Mouse (Mus musculus) testis, adult 2 months (tissue): Measurements from ENCODE around the gene Uba7. TPM values are rescaled to one million over a fixed set of nuclear protein-coding genes. Genes with fewer than 3 reads are reported as not detected.

Source experiments
- H3K27ac ChIP-seq: fragments of 200-500 bp; 2 replicates; pipeline ENCODE4 v1.5.1; 2012; ENCODE audit warnings: low read depth, low read length; ENCODE audit not compliant: control insufficient read depth, insufficient read depth
- H3K27me3 ChIP-seq: fragments of 200-500 bp; 2 replicates; pipeline ENCODE4 v1.6.1; 2012; ENCODE audit warnings: mild to moderate bottlenecking, low read length, moderate library complexity; ENCODE audit not compliant: control insufficient read depth, insufficient read depth
- H3K36me3 ChIP-seq: fragments of 200-500 bp; 2 replicates; pipeline ENCODE4 v1.6.1; 2012; ENCODE audit warnings: mild to moderate bottlenecking, low read length; ENCODE audit not compliant: control insufficient read depth, insufficient read depth
- H3K4me1 ChIP-seq: fragments of 200-500 bp; 2 replicates; pipeline ENCODE4 v1.6.1; 2012; ENCODE audit warnings: low read length; ENCODE audit not compliant: control insufficient read depth, insufficient read depth
- H3K4me3 ChIP-seq: fragments of 200-500 bp; 2 replicates; pipeline ENCODE4 v1.5.1; 2012; ENCODE audit warnings: low read depth, mild to moderate bottlenecking, low read length, moderate library complexity, mixed read lengths; ENCODE audit not compliant: control insufficient read depth
- CTCF ChIP-seq: fragments of 200-500 bp; IDR thresholded peaks from 2 replicates; pipeline ENCODE4 v1.5.1; 2012; ENCODE audit warnings: low read depth, mild to moderate bottlenecking, inconsistent platforms, low read length, moderate library complexity; ENCODE audit not compliant: control insufficient read depth, insufficient read depth, insufficient replicate concordance
- POLR2A ChIP-seq: fragments of 200-500 bp; IDR thresholded peaks from 2 replicates; pipeline ENCODE4 v1.6.1; 2012; ENCODE audit warnings: low read depth, mild to moderate bottlenecking, inconsistent platforms, low read length, moderate library complexity; ENCODE audit not compliant: control insufficient read depth
- polyA plus RNA-seq: library from polyadenylated mRNA; depleted of rRNA; stranded (reverse); fragments of >200 nt; gene quantifications from 2 replicates; pipeline ENCODE4 v1.2.3, GENCODE M21; 2012

Gene Uba7
- polyA plus RNA-seq, 1 experiment, result 2.0 TPM

- TF ChIP-seq CTCF (no peak), POLR2A (no peak)
- Histone ChIP-seq H3K27ac (no peak overlapping the region), H3K36me3 (no peaks in the 10 kb centered on the region)
These were observed 39.5 kb upstream of the Uba7 start for GRCm38 (mm10) chr9:107935790-107936214.

DNA sequence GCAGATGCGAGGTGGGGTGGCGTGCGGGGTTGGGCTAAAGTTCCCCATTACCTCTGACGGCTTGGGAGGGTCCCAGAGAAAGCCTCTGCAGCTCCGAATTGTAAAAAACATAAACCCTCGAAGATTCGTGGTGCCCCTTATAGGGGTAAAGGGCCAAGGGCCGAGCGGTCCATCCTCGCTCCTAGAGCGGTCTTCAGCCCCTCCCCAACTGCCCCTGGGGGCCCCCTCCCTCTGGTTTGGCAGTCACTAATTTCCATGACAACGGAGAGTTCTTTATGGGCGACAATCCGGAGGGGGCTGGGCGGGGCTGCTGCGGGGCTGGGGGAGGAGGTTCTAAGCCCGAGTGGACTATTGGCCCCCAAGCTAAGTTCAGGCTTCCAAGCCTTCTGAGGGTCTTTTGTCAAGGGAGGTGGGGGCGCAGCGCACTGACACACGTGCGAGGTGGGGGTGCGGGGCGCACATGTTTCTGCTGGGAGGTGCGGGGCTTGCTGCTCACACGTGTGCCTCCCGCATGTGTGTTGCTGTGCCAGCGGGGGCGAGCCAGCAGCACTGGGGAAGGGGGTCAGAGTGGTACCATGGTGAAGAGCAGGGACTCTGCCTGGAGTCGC is 39.0 kb upstream of the Uba7 start:
- Histone ChIP-seq H3K36me3 (no peaks in the 10 kb centered on the region), H3K27me3 (no peaks in the 10 kb centered on the region), H3K4me3 (peak overlapping the region; percentile 86), H3K27ac (no peak overlapping the region), H3K4me1 (peaks cover 13% of the 10 kb centered on the region)
- no peak for TF ChIP-seq CTCF

More at GRCm38 (mm10) chr9:107935790-107936214, 39.5 kb upstream of the Uba7 start:
- H3K4me1 ChIP-seq, result peaks cover 13% of the 10 kb centered on the region
- peak overlapping the region; percentile 86 for H3K4me3 ChIP-seq
- H3K27me3 ChIP-seq, result no peaks in the 10 kb centered on the region

DNA sequence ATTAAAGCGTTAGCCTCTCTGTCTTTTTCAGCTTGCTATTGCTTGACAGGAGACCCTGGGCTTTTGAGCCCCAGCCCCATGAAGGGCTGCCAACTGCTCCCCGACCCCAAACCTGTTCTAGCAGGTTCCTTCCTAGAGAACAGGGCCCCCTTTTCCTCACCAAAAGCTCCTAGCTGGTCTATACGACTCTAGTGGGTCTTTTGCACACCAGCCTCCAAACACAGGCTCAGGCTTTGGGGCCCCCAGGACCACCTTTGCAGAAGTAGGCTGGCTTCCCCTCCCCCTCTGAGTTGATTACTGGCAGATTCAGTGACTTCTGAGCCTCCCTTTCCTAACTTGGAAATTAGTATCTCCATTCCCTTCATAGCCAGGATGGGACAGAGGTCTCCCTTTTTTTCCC is 38.5 kb upstream of the Uba7 start:
- Histone ChIP-seq H3K36me3 (no peaks in the 10 kb centered on the region), H3K27me3 (no peaks in the 10 kb centered on the region), H3K4me1 (peaks cover 13% of the 10 kb centered on the region), H3K27ac (no peak overlapping the region), H3K4me3 (no peak overlapping the region)
- TF ChIP-seq CTCF, result no peak
- no peak for TF ChIP-seq POLR2A

GRCm38 (mm10) chr9:107947241-107948194 is 27.8 kb upstream of the Uba7 start:
- Histone ChIP-seq H3K27ac (no peak overlapping the region), H3K4me1 (peaks cover 6% of the 10 kb centered on the region), H3K27me3 (no peaks in the 10 kb centered on the region), H3K36me3 (no peaks in the 10 kb centered on the region), H3K4me3 (no peak overlapping the region)
- no peak for TF ChIP-seq POLR2A
- TF ChIP-seq CTCF, result no peak

DNA sequence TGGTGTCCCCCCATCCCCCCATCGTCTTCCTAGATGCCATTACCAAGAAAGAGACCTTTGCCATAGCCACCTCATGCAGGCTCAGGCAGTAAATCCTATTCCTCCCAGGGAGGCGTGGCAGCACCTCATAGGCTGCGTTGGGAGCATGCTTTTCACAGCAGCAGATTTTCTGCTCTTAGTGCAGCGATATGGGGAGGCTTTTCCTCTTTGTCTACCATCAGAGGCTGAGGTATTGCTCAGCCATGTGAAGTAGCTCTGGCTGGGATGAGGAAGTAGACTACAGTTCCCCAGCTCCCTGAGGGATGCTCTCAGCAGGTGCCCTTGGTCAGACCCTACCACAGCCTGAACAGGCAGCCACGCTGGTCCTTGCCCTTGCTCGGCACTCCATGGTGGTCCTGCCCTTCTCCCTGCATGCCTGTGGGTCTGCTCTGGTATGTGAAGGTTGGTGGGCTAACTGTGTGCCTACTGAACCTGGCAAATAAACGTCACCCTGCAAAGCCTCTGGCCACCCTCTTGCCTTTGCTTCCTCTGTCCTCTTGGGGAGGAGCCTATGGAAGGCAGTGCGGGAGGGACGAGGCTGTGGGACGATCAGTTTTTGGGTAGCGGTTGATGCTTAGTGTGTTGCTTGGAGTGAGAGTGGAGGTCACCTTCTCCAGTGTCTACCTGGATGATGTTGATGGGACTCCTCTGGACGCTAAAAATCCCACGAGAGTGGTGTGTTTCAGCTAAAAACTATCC is 26.0 kb upstream of the Uba7 start:
- no peak for TF ChIP-seq CTCF
- no peak for TF ChIP-seq POLR2A
- no peak overlapping the region for H3K4me3 ChIP-seq
- H3K27ac ChIP-seq, result no peak overlapping the region
- no peaks in the 10 kb centered on the region for H3K36me3 ChIP-seq
- no peaks in the 10 kb centered on the region for H3K27me3 ChIP-seq
- peaks cover 6% of the 10 kb centered on the region for H3K4me1 ChIP-seq

GRCm38 (mm10) chr9:107949922-107950235 is 25.4 kb upstream of the Uba7 start, which contains the start of gene Traip:
Traip (plus strand) TSS chr9:107950136.
- Histone ChIP-seq H3K4me1 (peaks cover 6% of the 10 kb centered on the region), H3K27me3 (no peaks in the 10 kb centered on the region), H3K36me3 (no peaks in the 10 kb centered on the region), H3K4me3 (peak within 1 kb of the TSS; percentile 86), H3K27ac (peak within 1 kb of the TSS; percentile 88)
- TF ChIP-seq CTCF (no peak), POLR2A (no peak)
